7 mouse cellular contexts compared by ENCODE assay signal in the genomic region with DNA sequence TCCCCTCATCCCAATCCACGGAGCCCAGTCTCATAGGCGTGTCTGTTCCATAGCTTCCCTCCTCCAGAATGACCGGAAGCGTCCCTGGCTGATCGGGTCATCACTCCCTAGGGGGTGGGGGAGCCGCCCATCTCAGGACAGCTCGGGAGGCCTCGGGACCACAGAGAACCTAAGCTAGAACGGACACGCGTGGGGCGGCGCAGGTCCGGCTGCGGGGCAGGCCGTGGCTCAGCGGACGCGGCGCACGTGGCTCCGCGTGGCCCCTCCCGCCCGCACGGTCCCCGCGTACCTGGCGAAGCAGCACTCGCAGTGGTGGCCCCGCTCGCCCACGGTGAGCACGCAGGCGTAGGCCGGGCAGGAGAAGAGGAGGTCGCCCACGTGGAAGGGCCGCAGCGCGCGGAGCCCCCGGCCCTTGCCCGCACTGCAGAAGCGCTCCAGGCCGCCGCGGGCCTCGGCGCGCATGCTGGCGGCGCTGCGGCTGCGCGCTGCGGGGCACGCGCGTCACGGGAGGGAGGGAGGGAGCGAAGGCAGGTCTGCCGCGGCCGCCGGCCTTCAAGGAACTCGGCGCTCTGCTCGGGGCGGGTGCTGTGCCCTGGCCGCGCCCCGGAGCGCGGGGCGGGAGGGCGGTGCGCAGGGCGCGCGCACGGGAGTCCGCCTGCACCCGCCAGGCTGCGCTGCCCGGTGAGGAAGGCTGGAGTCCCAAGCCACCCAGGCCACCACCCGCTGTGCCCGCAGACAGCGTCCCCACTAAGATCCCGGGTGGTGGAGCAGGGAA. TPM values are rescaled to one million over a fixed set of nuclear protein-coding genes. Genes with fewer than 3 reads are reported as not detected.
DNase-seq lines count a peak whose midpoint lies in the region; ATAC-seq and TF ChIP-seq lines count a peak whose summit lies in the region.

A gene (minus strand): TSS at position 546 of the 775 bp plus-strand sequence.

- peaks cover 11% of the 10 kb centered on the region for H3K4me1 ChIP-seq in intestine, embryonic 16.5 days (ENCODE audit: control insufficient read depth, insufficient read depth, low read length)
- H3K4me1 ChIP-seq in midbrain, embryonic 10.5 days: peaks cover 64% of the 10 kb centered on the region
- H3K4me1 ChIP-seq in small intestine, adult 2 months (ENCODE audit: control insufficient read depth, insufficient read depth, insufficient read length, low read length): peaks cover 14% of the 10 kb centered on the region

- H3K9ac ChIP-seq in intestine, embryonic 16.5 days (ENCODE audit: low read depth, low read length): peak within 1 kb of the TSS; percentile 90

- peak within 1 kb of the TSS; percentile 93 for H3K4me2 ChIP-seq in intestine, embryonic 16.5 days (ENCODE audit: low read depth, low read length)

- peak within 1 kb of the TSS; percentile 68 for H3K27ac ChIP-seq in intestine, embryonic 16.5 days (ENCODE audit: low read length)
- H3K27ac ChIP-seq in midbrain, embryonic 10.5 days (replicated peaks): peak within 1 kb of the TSS; percentile 94
- peak within 1 kb of the TSS; percentile 40; the same call in 1 of the 2 replicates for H3K27ac ChIP-seq in small intestine, adult 2 months (ENCODE audit: insufficient read depth, low read depth, low read length)

- peak; percentile 24; the same call in 1 of the 2 replicates for TF ChIP-seq CTCF in small intestine, adult 2 months (IDR thresholded peaks at IDR 0.05; ENCODE audit: extremely low read depth, insufficient read length, insufficient replicate concordance, low read depth, low read length)

- H3K36me3 ChIP-seq in intestine, embryonic 16.5 days (ENCODE audit: control insufficient read depth, insufficient read depth, low read length): no peaks in the 10 kb centered on the region
- no peaks in the 10 kb centered on the region for H3K36me3 ChIP-seq in midbrain, embryonic 10.5 days
- no peaks in the 10 kb centered on the region for H3K36me3 ChIP-seq in small intestine, adult 2 months (ENCODE audit: control insufficient read depth, insufficient read depth, low read length)

- H3K9me3 ChIP-seq in intestine, embryonic 16.5 days (ENCODE audit: control insufficient read depth, low read length): no peaks in the 10 kb centered on the region
- no peaks in the 10 kb centered on the region for H3K9me3 ChIP-seq in midbrain, embryonic 10.5 days (replicated peaks)

- intact Hi-C loops in left cerebral cortex, postnatal 4 days (cut with DNase I): loop anchor here (5.0 kb wide), 1 partner anchor 220 kb away; no protein-coding TSS in a partner anchor

- DNase-seq in adrenal gland, postnatal 14 days: peak; percentile 89
- DNase-seq in embryo, embryonic 9.5 days (ENCODE audit: extremely low spot score): peak; percentile 79
- no peak for DNase-seq in gonadal fat pad, adult 2 months (ENCODE audit: low read depth)
- peak; percentile 57 for DNase-seq in left cerebral cortex, postnatal 4 days
- DNase-seq in midbrain, embryonic 10.5 days (ENCODE audit: low spot score): peak; percentile 79

- TF ChIP-seq POLR2A in small intestine, adult 2 months (IDR thresholded peaks at IDR 0.05; ENCODE audit: low read depth, low read length): no peak; the same call in 1 of the 2 replicates

- peak within 1 kb of the TSS; percentile 90 for H3K4me3 ChIP-seq in intestine, embryonic 16.5 days (ENCODE audit: low read length)
- peak within 1 kb of the TSS; percentile 88 for H3K4me3 ChIP-seq in midbrain, embryonic 10.5 days
- peak within 1 kb of the TSS; percentile 93 for H3K4me3 ChIP-seq in small intestine, adult 2 months (ENCODE audit: low read depth, low read length)

- 0% methylated on average over 81 of the region's 90 CpGs for WGBS in intestine, embryonic 16.5 days
- under 1% methylated on average over 79 of the region's 90 CpGs for WGBS in midbrain, embryonic 10.5 days
- under 1% methylated on average over 78 of the region's 90 CpGs for WGBS in small intestine, adult 2 months

- no peaks in the 10 kb centered on the region for H3K27me3 ChIP-seq in intestine, embryonic 16.5 days (replicated peaks; ENCODE audit: control insufficient read depth, insufficient read depth, low read length)
- H3K27me3 ChIP-seq in midbrain, embryonic 10.5 days (ENCODE audit: low read depth, poor library complexity, severe bottlenecking): peaks cover 39% of the 10 kb centered on the region
- H3K27me3 ChIP-seq in small intestine, adult 2 months (ENCODE audit: control insufficient read depth, insufficient read depth, low read length): no peaks in the 10 kb centered on the region

- ATAC-seq in intestine, embryonic 16.5 days: peak; percentile 96

RNA-seq across cellular contexts. Expression of the gene that starts here (rescaled TPM):
- total RNA-seq in adrenal gland, postnatal 14 days (2021): 64.7 and 76.2 TPM in 2 replicates
- polyA plus RNA-seq in gonadal fat pad, adult 2 months (2012; rRNA removed): 40.0 and 51.5 TPM in 2 replicates
- polyA plus RNA-seq in intestine, embryonic 16.5 days (2015; fragmentation: Nextera tagmentation; extraction: Ambion mirVana): 97.4 and 106 TPM in 2 replicates
- 100 to 1,000 TPM; 120 to 128 TPM for total RNA-seq in left cerebral cortex, postnatal 4 days (2021)
- polyA plus RNA-seq in midbrain, embryonic 10.5 days (2016; fragmentation: Nextera tagmentation; extraction: Ambion mirVana): 62.7 and 68.3 TPM in 2 replicates
- 19.9 and 27.0 TPM in 2 replicates for polyA plus RNA-seq in small intestine, adult 2 months (2012; rRNA removed)

Comparison
In these comparisons a context has a peak if more than half of its experiments do, and no peak if none do; other contexts are left out.
1. H3K27ac ChIP-seq: peak in every context shown above with its lines; median percentile 94 in midbrain, embryonic 10.5 days; 68 in intestine, embryonic 16.5 days; 40 in small intestine, adult 2 months.